Mouse (Mus musculus) kidney, adult 11 months (tissue): ENCODE measurements around the gene Pald1.

ENCODE experiments used
- DNase-seq: peaks from one replicate; pipeline ENCODE4 v3.0.0; 2022

Gene Pald1

GRCm38 (mm10) chr10:61383021-61383714, at the start of gene Pald1:
TSS of gene Pald1 (minus strand) at chr10:61383530.
- DNase-seq: peak; percentile 76

- no peak for DNase-seq
These were observed 48.0 kb upstream of the Pald1 start for GRCm38 (mm10) chr10:61431375-61431774.

DNA sequence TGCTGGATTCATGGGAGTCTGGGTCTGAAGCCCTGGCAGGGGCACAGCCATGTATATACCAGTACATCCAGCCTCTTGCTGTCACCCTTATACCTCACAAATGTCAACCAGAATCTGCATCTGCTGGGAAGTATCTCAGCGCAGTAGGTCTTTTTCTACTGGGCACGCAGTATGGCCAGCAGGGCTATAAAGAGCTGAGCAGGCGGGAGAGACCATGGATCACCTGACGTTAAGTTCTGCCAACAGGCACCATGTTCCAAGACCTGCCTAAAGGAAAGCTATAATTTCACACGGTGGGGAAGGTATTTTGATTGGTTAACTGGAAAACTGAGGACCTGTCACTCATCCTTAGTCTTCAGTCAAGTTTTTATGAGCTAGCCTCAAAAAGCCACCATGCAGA, 45.7 kb upstream of the Pald1 start:
- DNase-seq: no peak

DNA sequence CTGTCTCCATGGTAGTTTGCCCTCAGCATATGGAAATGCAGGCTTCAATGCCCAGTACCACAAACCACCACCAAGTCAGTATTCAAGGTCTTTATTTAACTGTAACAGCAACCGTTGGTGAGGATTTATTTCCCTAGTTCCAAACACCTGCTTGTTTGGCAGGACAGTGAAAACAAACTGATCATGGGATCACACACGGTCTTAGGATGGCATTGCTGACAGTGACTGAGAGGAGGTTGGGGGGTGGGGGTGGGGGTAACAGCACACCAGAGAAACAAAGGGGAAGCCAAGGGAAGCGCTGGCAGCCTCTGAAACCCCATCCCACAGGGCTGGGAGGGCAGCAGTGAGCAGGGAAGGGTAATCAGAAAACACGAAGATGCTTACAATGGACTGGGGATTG, 45.1 kb upstream of the Pald1 start:
- DNase-seq: no peak

GRCm38 (mm10) chr10:61427951-61428350, 44.6 kb upstream of the Pald1 start:
- no peak for DNase-seq

- peak; percentile 55 for DNase-seq
These were observed 43.0 kb upstream of the Pald1 start for GRCm38 (mm10) chr10:61426251-61426757.

DNA sequence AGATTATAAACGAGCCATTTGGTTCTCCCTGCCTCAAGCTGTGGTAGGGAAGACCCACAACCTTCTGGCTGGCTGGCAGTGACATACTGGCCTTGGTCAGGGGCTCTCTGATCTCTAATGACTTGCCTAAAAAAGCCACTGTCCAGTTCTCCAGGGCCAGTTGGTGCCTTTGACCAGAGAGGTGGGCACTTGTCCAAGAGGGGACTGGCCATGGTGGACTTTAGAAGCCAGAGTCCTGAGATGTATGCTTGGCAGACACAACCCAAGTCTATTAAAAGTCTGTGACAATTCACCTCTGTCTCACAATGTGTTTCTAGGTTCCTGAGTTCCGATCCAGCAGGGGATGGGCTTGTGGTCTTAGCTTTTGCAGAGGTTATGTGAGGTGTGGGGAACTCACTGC, 41.7 kb upstream of the Pald1 start:
- DNase-seq: peak; percentile 66

DNA sequence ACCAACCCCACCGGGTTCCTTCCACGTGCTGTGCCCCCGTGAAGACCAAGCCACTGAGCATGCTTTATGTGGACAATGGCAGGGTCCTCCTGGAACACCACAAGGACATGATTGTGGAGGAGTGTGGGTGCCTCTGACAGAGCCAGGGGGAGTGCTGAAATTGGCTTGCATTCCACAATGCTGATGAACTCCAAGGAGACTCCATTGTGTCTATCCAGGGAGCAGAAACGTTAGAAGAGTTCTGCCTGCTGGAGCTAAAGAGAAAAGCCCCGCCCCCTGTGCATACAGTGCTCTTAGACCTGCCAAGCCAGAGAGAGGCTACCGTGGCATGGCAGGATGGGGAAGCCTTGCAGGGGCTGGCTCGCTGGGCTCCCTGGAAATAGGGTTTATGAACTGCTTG, 41.2 kb upstream of the Pald1 start:
- DNase-seq: no peak

- DNase-seq: no peak
These were observed 40.0 kb upstream of the Pald1 start for GRCm38 (mm10) chr10:61423289-61423688.

GRCm38 (mm10) chr10:61422861-61423260, 39.5 kb upstream of the Pald1 start:
- DNase-seq: no peak

- no peak for DNase-seq
These were observed 36.7 kb upstream of the Pald1 start for GRCm38 (mm10) chr10:61420011-61420410.

- DNase-seq: no peak
These were observed 35.8 kb upstream of the Pald1 start for GRCm38 (mm10) chr10:61419146-61419545.

DNA sequence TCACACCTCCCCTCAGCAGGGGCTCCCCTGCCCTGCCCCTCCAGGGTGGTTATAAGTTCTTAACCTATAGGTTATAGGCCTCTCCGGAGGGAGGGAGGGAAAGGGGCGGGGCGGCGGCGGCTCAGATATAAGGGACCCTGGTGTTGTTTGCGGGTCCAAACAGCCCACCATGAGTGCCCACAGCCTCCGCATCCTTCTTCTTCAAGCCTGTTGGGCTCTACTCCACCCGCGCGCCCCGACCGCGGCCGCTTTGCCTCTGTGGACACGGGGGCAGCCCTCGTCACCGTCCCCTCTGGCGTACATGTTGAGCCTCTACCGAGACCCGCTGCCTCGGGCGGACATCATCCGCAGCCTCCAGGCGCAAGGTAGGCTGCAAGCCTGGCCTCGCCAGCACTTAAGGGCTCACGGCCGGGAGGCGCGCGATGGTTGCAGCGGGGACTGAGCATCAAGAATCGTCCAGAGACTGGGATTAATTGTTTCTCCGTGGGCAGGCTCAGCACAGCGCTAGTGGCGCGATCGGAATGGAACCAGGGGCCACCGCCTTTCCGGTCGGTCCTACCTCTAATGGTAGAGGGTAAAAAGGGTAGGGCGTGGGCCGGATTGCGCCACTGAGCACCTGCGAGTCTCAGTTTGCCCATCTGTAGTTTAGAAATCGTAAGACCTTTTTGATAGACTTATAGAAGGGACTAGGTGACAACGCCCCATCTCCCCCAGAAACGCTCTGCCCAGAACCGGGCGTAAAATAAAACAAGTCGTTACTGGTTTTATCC, 35.0 kb upstream of the Pald1 start:
- no peak for DNase-seq

DNA sequence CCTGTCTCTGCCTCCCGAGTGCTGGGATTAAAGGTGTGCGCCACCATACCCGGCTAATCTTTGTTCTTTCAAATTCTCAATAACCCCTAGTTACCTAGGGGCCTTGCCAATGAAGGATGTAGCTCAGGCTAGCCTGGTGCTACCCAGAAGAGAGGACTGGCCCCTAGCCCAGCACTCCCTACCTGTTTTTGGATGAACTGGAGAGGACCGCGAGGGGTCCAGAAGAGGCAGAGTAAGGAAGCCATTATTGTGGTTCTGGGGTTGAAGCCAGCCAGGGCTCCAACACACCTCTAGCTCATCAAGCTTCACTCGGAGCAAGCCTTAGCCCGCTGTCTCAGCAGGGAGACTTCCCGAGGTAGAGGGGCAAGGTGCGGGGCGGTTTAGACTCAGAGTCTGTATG, 34.3 kb upstream of the Pald1 start, which contains the start of gene Nodal:
Gene Nodal (plus strand): TSS at position 301 of the 400 bp plus-strand sequence.
- no peak for DNase-seq

- no peak for DNase-seq
These were observed 33.7 kb upstream of the Pald1 start for GRCm38 (mm10) chr10:61417046-61417445.

DNA sequence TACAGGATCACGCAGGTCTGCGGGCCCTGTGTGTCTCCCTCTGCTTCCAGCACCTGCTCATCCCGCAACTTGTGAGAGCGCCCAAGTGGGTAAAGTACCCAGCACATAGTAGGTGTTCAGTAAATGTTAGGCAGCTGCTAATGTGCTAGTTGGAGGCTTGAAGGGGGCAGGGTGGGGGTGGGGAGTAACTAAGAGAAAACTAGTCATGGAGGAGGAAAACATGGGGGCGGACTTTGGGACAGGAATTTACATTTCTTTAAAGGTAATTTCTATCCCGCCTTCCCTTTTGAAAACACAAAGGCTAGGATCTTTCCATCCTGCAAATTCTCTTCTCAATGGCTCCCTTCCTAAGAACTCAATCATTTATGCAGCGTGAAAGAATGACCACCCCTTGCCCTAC, 33.2 kb upstream of the Pald1 start:
- no peak for DNase-seq

GRCm38 (mm10) chr10:61415890-61416289, 32.6 kb upstream of the Pald1 start:
- DNase-seq: no peak

GRCm38 (mm10) chr10:61415240-61415639, 31.9 kb upstream of the Pald1 start:
- no peak for DNase-seq

- DNase-seq: no peak
These were observed 29.7 kb upstream of the Pald1 start for GRCm38 (mm10) chr10:61412910-61413625.

GRCm38 (mm10) chr10:61410193-61410592, 26.9 kb upstream of the Pald1 start:
- no peak for DNase-seq

- no peak for DNase-seq
These were observed 26.4 kb upstream of the Pald1 start for GRCm38 (mm10) chr10:61409776-61410175.

- no peak for DNase-seq
These were observed 22.6 kb upstream of the Pald1 start for GRCm38 (mm10) chr10:61405958-61406357.

DNA sequence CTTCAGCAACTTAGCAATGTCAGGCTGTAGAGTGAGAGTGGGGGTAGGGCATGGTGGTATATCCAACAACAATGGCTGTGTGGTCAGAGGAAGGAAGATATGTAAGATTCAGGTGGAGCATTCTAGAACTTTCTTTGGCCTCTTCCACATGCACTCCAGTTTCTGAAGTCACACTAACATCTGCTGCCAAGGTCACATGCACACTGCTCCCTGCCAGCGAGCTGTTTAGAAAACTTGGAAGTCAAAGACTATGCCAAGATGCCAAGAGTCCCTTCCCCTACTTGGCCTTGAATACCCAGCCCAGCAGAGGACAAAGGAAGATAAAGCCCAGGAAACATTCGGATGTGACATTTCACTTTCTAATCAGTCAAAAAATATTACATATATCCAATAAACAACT, 19.6 kb upstream of the Pald1 start:
- no peak for DNase-seq

DNA sequence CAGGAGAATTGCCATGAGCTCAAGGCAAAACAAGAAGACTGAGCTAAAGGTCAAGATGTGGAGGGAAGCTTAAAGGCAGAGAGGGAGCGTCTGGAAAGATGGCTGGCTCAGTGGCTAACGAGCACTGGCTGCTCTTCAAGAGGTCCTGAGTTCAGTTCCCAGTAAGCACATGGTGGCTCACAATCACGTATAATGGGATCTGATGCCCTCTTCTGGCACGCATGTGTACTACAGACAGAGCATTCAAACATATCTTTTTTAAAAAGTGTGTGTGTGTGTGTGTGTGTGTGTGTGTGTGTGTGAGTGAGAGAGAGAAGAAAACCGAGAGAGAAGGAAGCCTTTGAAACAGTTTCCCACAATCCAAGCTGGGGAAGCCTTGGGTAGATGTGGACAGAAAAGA, 19.1 kb upstream of the Pald1 start:
- DNase-seq: no peak
